Comparison of ENCODE assay signal across 8 mouse cellular contexts in genomic region chrX:57919886-57920285, GRCm38 (mm10).
A peak's percentile ranks its signal among the peaks of the same experiment; 100 is the strongest.
DNase-seq lines count a peak whose midpoint lies in the region; ATAC-seq lines count a peak whose summit lies in the region.

No protein-coding gene starts in this region.

- 14% methylated on average over 17 of the region's 17 CpGs for whole genome bisulfite sequencing in liver, embryonic 11.5 days
- WGBS in forebrain, embryonic 15.5 days: 18% methylated on average over 17 of the region's 17 CpGs
- 23% methylated on average over 17 of the region's 17 CpGs for WGBS in limb, embryonic 13.5 days

- ATAC-seq in liver, embryonic 11.5 days (replicated peaks; ENCODE audit: low FRiP score): no peak
- no peak for ATAC-seq in forebrain, embryonic 15.5 days (replicated peaks)
- no peak for ATAC-seq in limb, embryonic 13.5 days (ENCODE audit: low FRiP score, low read depth)
- no peak for ATAC-seq in erythroid progenitor cell, adult 5-6 weeks (replicated peaks; ENCODE audit: low FRiP score, poor library complexity, severe bottlenecking)

- no peaks in the 10 kb centered on the region for H3K36me3 ChIP-seq in liver, embryonic 11.5 days (ENCODE audit: control insufficient read depth, insufficient read depth, low read length)
- no peaks in the 10 kb centered on the region for H3K36me3 ChIP-seq in forebrain, embryonic 15.5 days
- H3K36me3 ChIP-seq in limb, embryonic 13.5 days: no peaks in the 10 kb centered on the region

- H3K9ac ChIP-seq in liver, embryonic 11.5 days (ENCODE audit: low read depth, low read length): no peak overlapping the region
- no peak overlapping the region for H3K9ac ChIP-seq in forebrain, embryonic 15.5 days (replicated peaks)
- no peak overlapping the region for H3K9ac ChIP-seq in limb, embryonic 13.5 days

- intact Hi-C loops in left cerebral cortex, postnatal 36 days (cut with DNase I): loop anchor here (2.0 to 10.0 kb wide), 3 partner anchors 97 to 455 kb away; no protein-coding TSS in a partner anchor

- no peak overlapping the region for H3K27ac ChIP-seq in liver, embryonic 11.5 days (ENCODE audit: low read depth, low read length)
- H3K27ac ChIP-seq in forebrain, embryonic 15.5 days (replicated peaks): no peak overlapping the region
- H3K27ac ChIP-seq in limb, embryonic 13.5 days: no peak overlapping the region

- peaks cover 74% of the 10 kb centered on the region for H3K27me3 ChIP-seq in liver, embryonic 11.5 days (replicated peaks; ENCODE audit: control insufficient read depth, insufficient read depth, low read length)
- peaks cover 10% of the 10 kb centered on the region for H3K27me3 ChIP-seq in forebrain, embryonic 15.5 days
- peaks cover 50% of the 10 kb centered on the region for H3K27me3 ChIP-seq in limb, embryonic 13.5 days

- no peaks in the 10 kb centered on the region for H3K9me3 ChIP-seq in liver, embryonic 11.5 days (ENCODE audit: control insufficient read depth, low read length)
- no peaks in the 10 kb centered on the region for H3K9me3 ChIP-seq in forebrain, embryonic 15.5 days
- H3K9me3 ChIP-seq in limb, embryonic 13.5 days: no peaks in the 10 kb centered on the region

- peak overlapping the region; percentile 29 for H3K4me2 ChIP-seq in liver, embryonic 11.5 days
- peak overlapping the region; percentile 19 for H3K4me2 ChIP-seq in forebrain, embryonic 15.5 days (replicated peaks)
- peak overlapping the region; percentile 53 for H3K4me2 ChIP-seq in limb, embryonic 13.5 days (replicated peaks)

- H3K4me3 ChIP-seq in liver, embryonic 11.5 days (ENCODE audit: low read depth, low read length): no peak overlapping the region; the same call in 1 of the 2 replicates
- H3K4me3 ChIP-seq in forebrain, embryonic 15.5 days: no peak overlapping the region
- H3K4me3 ChIP-seq in limb, embryonic 13.5 days: peak overlapping the region; percentile 27

- H3K4me1 ChIP-seq in liver, embryonic 11.5 days (replicated peaks; ENCODE audit: control insufficient read depth, insufficient read depth, low read length): no peaks in the 10 kb centered on the region
- no peaks in the 10 kb centered on the region for H3K4me1 ChIP-seq in forebrain, embryonic 15.5 days
- H3K4me1 ChIP-seq in limb, embryonic 13.5 days: no peaks in the 10 kb centered on the region

- peak; percentile 36 for DNase-seq in liver, embryonic 11.5 days (ENCODE audit: low spot score)
- no peak for DNase-seq in liver
- DNase-seq in retina, postnatal 1 day: peak; percentile 18
- no peak for DNase-seq in adrenal gland, postnatal 36 days
- DNase-seq in left cerebral cortex, postnatal 36 days (ENCODE audit: low spot score in 2 of 2): no peak

Comparison
In these comparisons a context has a peak if more than half of its experiments do, and no peak if none do; other contexts are left out.
1. DNase-seq: peak in liver, embryonic 11.5 days (single experiment) and retina, postnatal 1 day (single experiment); none in liver (single experiment), adrenal gland, postnatal 36 days (0 of 2) and left cerebral cortex, postnatal 36 days (0 of 2).
2. Peak in every context shown above with its lines, with median percentiles within 50 percentile points of each other: H3K4me2 ChIP-seq.